9 mouse cellular contexts compared by ENCODE assay signal in the genomic region with DNA sequence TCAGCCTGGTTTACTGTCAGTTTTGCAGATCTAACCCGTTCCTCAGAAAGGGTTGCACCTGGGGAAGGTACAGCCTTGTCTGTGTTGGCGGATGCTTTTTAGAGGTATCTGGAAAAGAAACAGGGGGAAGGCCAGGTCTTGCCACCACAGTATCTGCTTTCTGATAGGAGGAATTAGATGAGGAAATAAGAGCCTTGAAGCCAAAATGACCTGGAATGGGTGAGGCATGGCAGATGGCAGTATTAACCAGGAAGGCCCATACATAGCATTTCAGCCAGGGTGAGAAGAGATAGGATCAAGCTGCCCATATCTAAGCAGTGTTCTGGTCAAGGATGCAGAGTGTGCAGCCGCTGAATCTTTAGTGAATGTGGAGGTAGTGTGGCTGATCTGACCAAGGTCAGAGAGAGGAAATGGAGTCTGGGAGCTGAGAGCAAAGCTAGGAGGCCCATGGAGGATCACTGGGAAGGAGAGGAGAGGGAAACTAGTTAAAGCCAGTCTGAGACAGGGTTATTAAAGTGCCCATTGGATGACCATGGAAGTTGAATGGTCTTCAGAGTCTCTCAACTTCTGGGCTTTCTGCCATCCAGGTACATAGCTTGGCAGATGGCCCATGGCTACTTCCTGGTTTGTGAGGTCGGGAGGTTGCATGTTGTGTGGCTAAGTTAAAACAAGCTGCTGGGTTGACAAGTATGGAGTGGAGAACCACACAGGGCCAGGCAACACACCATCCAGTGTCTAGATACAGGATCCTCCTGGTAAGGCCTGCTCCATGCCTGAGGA. TPM values are rescaled to one million over a fixed set of nuclear protein-coding genes. Genes with fewer than 3 reads are reported as not detected.
DNase-seq lines count a peak whose midpoint lies in the region; ATAC-seq and TF ChIP-seq lines count a peak whose summit lies in the region.
"Had no signal": no experiment of that assay in that cellular context is flagged by ENCODE, and none has a peak within 500 bp of the region (broad histone marks: within the 10 kb centered on the region; RNA-seq: fewer than 3 reads in every experiment).

No protein-coding gene starts in this region.

- 27% methylated on average over 4 of the region's 4 CpGs for WGBS in cerebellum, adult 2 months
- 85% methylated on average over 4 of the region's 4 CpGs for WGBS in kidney, embryonic 15.5 days
- WGBS in lung, embryonic 15.5 days, result 74% methylated on average over 4 of the region's 4 CpGs

- TF ChIP-seq POLR2A in cerebellum, adult 2 months (IDR thresholded peaks at IDR 0.05; ENCODE audit: borderline replicate concordance, insufficient read depth, low read length), result no peak

- peaks cover 47% of the 10 kb centered on the region for H3K36me3 ChIP-seq in kidney, embryonic 15.5 days
- H3K36me3 ChIP-seq in lung, embryonic 15.5 days, result peaks cover 17% of the 10 kb centered on the region

- H3K27me3 ChIP-seq in cerebellum, adult 2 months (ENCODE audit: control insufficient read depth, insufficient read depth, low read length), result no peaks in the 10 kb centered on the region
- no peaks in the 10 kb centered on the region for H3K27me3 ChIP-seq in kidney, embryonic 15.5 days
- H3K27me3 ChIP-seq in lung, embryonic 15.5 days, result no peaks in the 10 kb centered on the region
- H3K27me3 ChIP-seq: limb, embryonic 15.5 days had no signal

- H3K4me2 ChIP-seq in kidney, embryonic 15.5 days, result no peak overlapping the region
- no peak overlapping the region for H3K4me2 ChIP-seq in lung, embryonic 15.5 days
- H3K4me2 ChIP-seq: limb, embryonic 15.5 days had no signal

- no peak for ATAC-seq in kidney, embryonic 15.5 days (replicated peaks; ENCODE audit: low FRiP score)
- no peak for ATAC-seq in lung, embryonic 15.5 days (ENCODE audit: borderline replicate concordance, extremely low read depth, low FRiP score, low TSS enrichment)
- no peak for ATAC-seq in megakaryocyte-erythroid progenitor cell, adult 5-6 weeks (replicated peaks; ENCODE audit: low FRiP score, low TSS enrichment, poor library complexity, severe bottlenecking)

- no peak overlapping the region for H3K9ac ChIP-seq in kidney, embryonic 15.5 days
- no peak overlapping the region for H3K9ac ChIP-seq in lung, embryonic 15.5 days
- H3K9ac ChIP-seq: limb, embryonic 15.5 days had no signal

- no peaks in the 10 kb centered on the region for H3K9me3 ChIP-seq in kidney, embryonic 15.5 days (replicated peaks)
- H3K9me3 ChIP-seq in lung, embryonic 15.5 days, result no peaks in the 10 kb centered on the region
- H3K9me3 ChIP-seq: limb, embryonic 15.5 days had no signal

- H3K4me3 ChIP-seq in cerebellum, adult 2 months (replicated peaks; ENCODE audit: insufficient read depth, low read depth, low read length), result no peak overlapping the region
- H3K4me3 ChIP-seq in kidney, embryonic 15.5 days (replicated peaks), result no peak overlapping the region
- no peak overlapping the region for H3K4me3 ChIP-seq in lung, embryonic 15.5 days
- H3K4me3 ChIP-seq: limb, embryonic 15.5 days had no signal

- peak in 1 of 2 experiments; percentile 57 for DNase-seq in cerebellum, adult 2 months
- no peak for DNase-seq in cerebellum, postnatal 4 days (ENCODE audit: low spot score in 2 of 2)
- peak; percentile 82 for DNase-seq in kidney, adult 11 months
- peak; percentile 33 to 45 for DNase-seq in cerebellum, postnatal 25 days
- DNase-seq in layer of hippocampus, adult 18-20 months (ENCODE audit: low spot score in 2 of 2), result no peak

- no peak for TF ChIP-seq CTCF in cerebellum, adult 2 months (IDR thresholded peaks at IDR 0.05; ENCODE audit: borderline replicate concordance, insufficient read depth, low read depth, low read length)

- peak overlapping the region; percentile 82; the same call in 1 of the 2 replicates for H3K27ac ChIP-seq in cerebellum, adult 2 months (ENCODE audit: insufficient read depth, low read length)
- no peak overlapping the region for H3K27ac ChIP-seq in kidney, embryonic 15.5 days
- H3K27ac ChIP-seq in lung, embryonic 15.5 days, result peak overlapping the region; percentile 72
- H3K27ac ChIP-seq: limb, embryonic 15.5 days had no signal

- H3K4me1 ChIP-seq in cerebellum, adult 2 months (ENCODE audit: control insufficient read depth, insufficient read depth, low read length), result peaks cover 30% of the 10 kb centered on the region
- peaks cover 13% of the 10 kb centered on the region for H3K4me1 ChIP-seq in kidney, embryonic 15.5 days
- peaks cover 36% of the 10 kb centered on the region for H3K4me1 ChIP-seq in lung, embryonic 15.5 days

RNA-seq across cellular contexts. Expression of gene Entpd6, which starts 17.4 kb away (rescaled TPM):
- 50.8 and 54.5 TPM in 2 replicates for polyA plus RNA-seq in cerebellum, adult 2 months (2012; rRNA removed)
- 27.8 and 31.7 TPM in 2 replicates for polyA plus RNA-seq in kidney, embryonic 15.5 days (2015; fragmentation: Nextera tagmentation; extraction: Ambion mirVana)
- polyA plus RNA-seq in lung, embryonic 15.5 days (2015; fragmentation: Nextera tagmentation; extraction: Ambion mirVana), result 33.4 and 35.5 TPM in 2 replicates
- total RNA-seq in megakaryocyte-erythroid progenitor cell, adult 5-6 weeks (2014; fragmentation: Nextera tagmentation), result 21.7 and 24.5 TPM in 2 replicates
- 15.2 and 20.5 TPM in 2 replicates for total RNA-seq in megakaryocyte-erythroid progenitor cell, adult 5-6 weeks (2017)
- total RNA-seq in layer of hippocampus, adult 18-20 months (2021), result 10 to 100 TPM; 68.1 to 69.5 TPM

RNA-seq across cellular contexts. Expression of gene Pygb, which starts 20.3 kb away (rescaled TPM):
- polyA plus RNA-seq in cerebellum, adult 2 months (2012; rRNA removed), result 134 and 144 TPM in 2 replicates
- polyA plus RNA-seq in kidney, embryonic 15.5 days (2015; fragmentation: Nextera tagmentation; extraction: Ambion mirVana), result 77.3 and 88.3 TPM in 2 replicates
- polyA plus RNA-seq in lung, embryonic 15.5 days (2015; fragmentation: Nextera tagmentation; extraction: Ambion mirVana), result 88.9 and 91.7 TPM in 2 replicates
- 14.1 and 16.1 TPM in 2 replicates for total RNA-seq in megakaryocyte-erythroid progenitor cell, adult 5-6 weeks (2014; fragmentation: Nextera tagmentation)
- 11.7 and 13.0 TPM in 2 replicates for total RNA-seq in megakaryocyte-erythroid progenitor cell, adult 5-6 weeks (2017)
- 100 to 1,000 TPM; 210 to 214 TPM for total RNA-seq in layer of hippocampus, adult 18-20 months (2021)

Comparison
In these comparisons a context has a peak if more than half of its experiments do, and no peak if none do; other contexts are left out.
1. DNase-seq: peak in kidney, adult 11 months (single experiment) and cerebellum, postnatal 25 days (2 of 2); none in cerebellum, postnatal 4 days (0 of 2) and layer of hippocampus, adult 18-20 months (0 of 2).